Mouse (Mus musculus): ENCODE measurements around the gene Galnt10. TPM values are rescaled to one million over a fixed set of nuclear protein-coding genes. Genes with fewer than 3 reads are reported as not detected.
A peak's percentile ranks its signal among the peaks of the same experiment; 100 is the strongest.

Galnt10 gene
- polyA plus RNA-seq, 1 experiment from 2014 or later: 31.3 TPM

DNA sequence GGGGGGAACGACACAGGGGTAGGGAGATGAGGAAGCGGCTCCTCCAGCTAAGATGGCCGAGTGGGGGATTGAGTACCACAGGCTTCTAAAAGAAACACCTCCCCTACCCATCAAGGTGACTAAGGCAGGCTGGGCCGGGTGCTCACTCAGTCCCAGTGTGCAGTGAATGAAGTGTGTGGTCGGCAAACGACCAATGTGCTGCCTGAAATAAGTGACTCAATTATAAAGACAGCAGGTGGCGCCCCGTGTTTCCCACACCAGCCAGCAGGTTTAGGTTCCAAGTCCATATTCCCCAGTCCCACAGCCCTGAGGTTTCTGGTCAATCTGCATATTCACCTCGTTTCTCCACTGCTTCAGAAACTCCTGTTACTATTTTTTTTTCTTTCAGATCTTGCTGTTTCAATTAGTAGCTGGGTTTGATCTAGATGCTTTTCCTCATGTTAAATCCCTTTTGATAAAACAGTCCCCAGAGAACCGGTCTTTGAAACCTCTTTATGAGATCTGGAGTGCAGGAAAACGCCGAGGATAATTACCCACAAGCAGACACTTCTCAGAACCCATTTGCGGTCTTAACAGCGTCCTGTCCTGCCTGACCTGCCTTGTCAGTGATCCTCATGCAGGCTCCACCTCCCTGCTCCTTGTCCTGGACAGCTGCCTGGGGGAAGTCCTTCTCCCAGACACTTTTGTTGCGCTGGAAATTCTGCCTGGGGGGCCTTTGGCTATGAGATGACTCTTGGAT, 27.5 kb upstream of the Galnt10 start:
- H3K27ac ChIP-seq: no peak overlapping the region
- ATAC-seq (ENCODE audit: low FRiP score, low read depth): peak; percentile 19; the same call in 1 of the 2 replicates
- peak overlapping the region; percentile 21; the same call in 1 of the 2 replicates for H3K4me2 ChIP-seq (replicated peaks)
- H3K36me3 ChIP-seq: no peaks in the 10 kb centered on the region
- peaks cover 3% of the 10 kb centered on the region; the same call in 1 of the 2 replicates for H3K27me3 ChIP-seq
- H3K9me3 ChIP-seq: no peaks in the 10 kb centered on the region
- H3K4me3 ChIP-seq: no peak overlapping the region
- 16% methylated on average over 15 of the region's 15 CpGs for WGBS
- H3K4me1 ChIP-seq: peaks cover 7% of the 10 kb centered on the region
- H3K9ac ChIP-seq: no peak overlapping the region

- no peak overlapping the region for H3K4me2 ChIP-seq (replicated peaks)
- peaks cover 20% of the 10 kb centered on the region for H3K4me1 ChIP-seq
- H3K27ac ChIP-seq: no peak overlapping the region
- no peak overlapping the region for H3K4me3 ChIP-seq
- no peak overlapping the region for H3K9ac ChIP-seq
- ATAC-seq (ENCODE audit: low FRiP score, low read depth): no peak
- 78% methylated on average over 3 of the region's 3 CpGs for WGBS
- no peaks in the 10 kb centered on the region for H3K36me3 ChIP-seq
- no peaks in the 10 kb centered on the region for H3K9me3 ChIP-seq
- H3K27me3 ChIP-seq: peaks cover 9% of the 10 kb centered on the region
Observed at GRCm38 (mm10) chr11:57621472-57621871, 23.8 kb upstream of the Galnt10 start.

DNA sequence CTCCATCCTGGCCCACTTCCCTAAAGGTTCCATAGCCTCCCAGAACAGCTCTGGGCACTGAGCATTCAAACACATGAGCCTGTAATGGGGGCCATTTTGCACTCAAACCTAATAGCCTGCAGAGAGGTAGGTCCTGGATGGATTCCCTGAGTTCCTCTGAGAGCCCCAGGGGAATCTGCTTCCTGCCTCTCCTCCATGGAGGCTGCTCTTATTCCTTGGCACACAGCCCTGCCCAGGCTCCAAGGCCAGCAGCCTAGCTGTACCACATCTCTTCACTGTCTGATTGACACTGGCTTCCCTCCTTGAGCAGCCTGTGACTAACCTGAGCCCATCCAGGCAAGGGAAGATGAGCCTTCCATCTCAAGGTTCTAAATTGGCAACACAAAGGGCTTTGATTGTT, 23.4 kb upstream of the Galnt10 start:
- Histone ChIP-seq H3K4me1 (peaks cover 20% of the 10 kb centered on the region), H3K36me3 (no peaks in the 10 kb centered on the region), H3K27me3 (peaks cover 9% of the 10 kb centered on the region), H3K9ac (no peak overlapping the region), H3K4me2 (replicated peaks) (no peak overlapping the region), H3K4me3 (no peak overlapping the region), H3K9me3 (no peaks in the 10 kb centered on the region), H3K27ac (no peak overlapping the region)
- ATAC-seq (ENCODE audit: low FRiP score, low read depth): no peak

DNA sequence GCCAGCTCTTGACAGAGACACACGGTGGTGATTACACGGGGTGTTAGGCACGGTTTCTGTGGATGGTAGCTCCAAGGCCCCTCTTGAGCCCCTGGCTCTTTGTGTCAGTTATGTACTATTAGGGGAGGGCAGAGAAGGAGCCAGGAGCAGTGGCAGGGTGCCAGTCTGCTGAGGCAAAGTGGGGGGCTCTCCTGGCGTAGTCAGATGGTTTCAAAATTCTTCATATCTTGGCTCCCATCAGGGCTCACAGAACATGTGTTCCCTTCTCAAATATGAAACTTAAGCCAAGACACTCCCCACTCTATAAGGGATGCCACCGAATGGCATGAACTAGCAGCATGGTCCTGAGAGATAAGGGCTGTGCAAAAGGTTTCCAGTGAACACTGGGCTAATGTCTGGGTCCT, 20.8 kb upstream of the Galnt10 start:
- WGBS: 60% methylated on average over 5 of the region's 5 CpGs
- ATAC-seq (ENCODE audit: low FRiP score, low read depth): 0 out of 2 replicates have a peak, but pooled peaks have one; percentile 42
- no peak overlapping the region for H3K27ac ChIP-seq

GRCm38 (mm10) chr11:57625465-57625864, 19.8 kb upstream of the Galnt10 start:
- H3K4me1 ChIP-seq: peaks cover 25% of the 10 kb centered on the region
- no peak overlapping the region for H3K4me3 ChIP-seq
- H3K9ac ChIP-seq: no peak overlapping the region
- H3K27ac ChIP-seq: no peak overlapping the region
- H3K27me3 ChIP-seq: peaks cover 9% of the 10 kb centered on the region; the same call in 1 of the 2 replicates
- H3K4me2 ChIP-seq (replicated peaks): no peak overlapping the region
- no peaks in the 10 kb centered on the region for H3K36me3 ChIP-seq
- no peak for ATAC-seq (ENCODE audit: low FRiP score, low read depth)
- no peaks in the 10 kb centered on the region for H3K9me3 ChIP-seq

More for the DNA sequence above, 20.8 kb upstream of the Galnt10 start:
- Histone ChIP-seq H3K4me3 (no peak overlapping the region), H3K36me3 (no peaks in the 10 kb centered on the region), H3K4me1 (peaks cover 25% of the 10 kb centered on the region), H3K9ac (no peak overlapping the region), H3K27me3 (peaks cover 9% of the 10 kb centered on the region; the same call in 1 of the 2 replicates), H3K9me3 (no peaks in the 10 kb centered on the region), H3K4me2 (replicated peaks) (no peak overlapping the region)

- WGBS: 41% methylated on average over 9 of the region's 9 CpGs
- Histone ChIP-seq H3K27me3 (peaks cover 9% of the 10 kb centered on the region; the same call in 1 of the 2 replicates), H3K9ac (no peak overlapping the region), H3K27ac (no peak overlapping the region), H3K4me2 (replicated peaks) (no peak overlapping the region), H3K4me1 (peaks cover 41% of the 10 kb centered on the region), H3K9me3 (no peaks in the 10 kb centered on the region), H3K4me3 (no peak overlapping the region), H3K36me3 (no peaks in the 10 kb centered on the region)
- ATAC-seq (ENCODE audit: low FRiP score, low read depth): no peak
Observed at GRCm38 (mm10) chr11:57627086-57627735, 18.0 kb upstream of the Galnt10 start.

GRCm38 (mm10) chr11:57631805-57632485, 13.3 kb upstream of the Galnt10 start:
- peaks cover 20% of the 10 kb centered on the region for H3K27me3 ChIP-seq
- H3K27ac ChIP-seq: peak overlapping the region; percentile 58; the same call in 1 of the 2 replicates
- no peaks in the 10 kb centered on the region for H3K36me3 ChIP-seq
- peak; percentile 79 for ATAC-seq (ENCODE audit: low FRiP score, low read depth)
- H3K4me3 ChIP-seq: no peak overlapping the region
- 0 out of 2 replicates have a peak overlapping the region, but pooled peaks have one; percentile 9 for H3K4me2 ChIP-seq (replicated peaks)
- no peak overlapping the region for H3K9ac ChIP-seq
- H3K4me1 ChIP-seq: peaks cover 32% of the 10 kb centered on the region
- WGBS: 53% methylated on average over 7 of the region's 7 CpGs
- no peaks in the 10 kb centered on the region for H3K9me3 ChIP-seq

- ATAC-seq (ENCODE audit: low FRiP score, low read depth): no peak
- Histone ChIP-seq H3K27me3 (peaks cover 20% of the 10 kb centered on the region), H3K27ac (no peak overlapping the region), H3K36me3 (no peaks in the 10 kb centered on the region), H3K4me2 (replicated peaks) (no peak overlapping the region), H3K4me3 (no peak overlapping the region), H3K4me1 (peaks cover 22% of the 10 kb centered on the region), H3K9ac (no peak overlapping the region), H3K9me3 (no peaks in the 10 kb centered on the region)
- WGBS: 86% methylated on average over 2 of the region's 2 CpGs
Observed at GRCm38 (mm10) chr11:57633006-57633405, 12.2 kb upstream of the Galnt10 start.

GRCm38 (mm10) chr11:57633975-57634585, 11.2 kb upstream of the Galnt10 start:
- Histone ChIP-seq H3K4me3 (no peak overlapping the region), H3K36me3 (no peaks in the 10 kb centered on the region), H3K9ac (no peak overlapping the region), H3K27me3 (peaks cover 20% of the 10 kb centered on the region), H3K9me3 (no peaks in the 10 kb centered on the region), H3K4me1 (peaks cover 21% of the 10 kb centered on the region), H3K27ac (no peak overlapping the region), H3K4me2 (replicated peaks) (no peak overlapping the region)
- no peak for ATAC-seq (ENCODE audit: low FRiP score, low read depth)
- 79% methylated on average over 6 of the region's 6 CpGs for WGBS

DNA sequence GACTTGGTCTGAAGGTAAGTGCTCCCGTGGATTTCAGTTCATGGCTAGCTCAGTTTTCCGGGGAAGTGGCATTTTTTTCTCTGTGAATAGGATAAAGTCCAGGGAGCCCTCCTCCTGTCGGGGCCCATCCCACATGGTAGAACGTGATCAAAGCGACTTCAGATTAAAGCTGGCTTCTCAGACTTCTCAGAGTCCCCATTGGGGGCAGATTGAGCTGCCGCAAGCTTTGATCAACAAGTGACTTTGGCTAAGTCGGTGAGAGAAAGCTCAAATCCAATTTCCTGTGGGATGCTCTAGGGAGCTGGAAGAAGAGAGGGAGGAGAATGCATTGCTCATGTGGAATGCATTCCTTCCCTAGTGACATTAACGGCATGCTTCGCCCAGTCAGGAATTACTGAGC, 10.1 kb upstream of the Galnt10 start:
- H3K4me1 ChIP-seq: peaks cover 21% of the 10 kb centered on the region
- WGBS: 14% methylated on average over 9 of the region's 9 CpGs
- peaks cover 20% of the 10 kb centered on the region for H3K27me3 ChIP-seq
- H3K9ac ChIP-seq: no peak overlapping the region
- H3K27ac ChIP-seq: no peak overlapping the region
- no peak overlapping the region for H3K4me3 ChIP-seq
- no peak for ATAC-seq (ENCODE audit: low FRiP score, low read depth)
- no peaks in the 10 kb centered on the region for H3K9me3 ChIP-seq
- no peaks in the 10 kb centered on the region for H3K36me3 ChIP-seq
- H3K4me2 ChIP-seq (replicated peaks): no peak overlapping the region

DNA sequence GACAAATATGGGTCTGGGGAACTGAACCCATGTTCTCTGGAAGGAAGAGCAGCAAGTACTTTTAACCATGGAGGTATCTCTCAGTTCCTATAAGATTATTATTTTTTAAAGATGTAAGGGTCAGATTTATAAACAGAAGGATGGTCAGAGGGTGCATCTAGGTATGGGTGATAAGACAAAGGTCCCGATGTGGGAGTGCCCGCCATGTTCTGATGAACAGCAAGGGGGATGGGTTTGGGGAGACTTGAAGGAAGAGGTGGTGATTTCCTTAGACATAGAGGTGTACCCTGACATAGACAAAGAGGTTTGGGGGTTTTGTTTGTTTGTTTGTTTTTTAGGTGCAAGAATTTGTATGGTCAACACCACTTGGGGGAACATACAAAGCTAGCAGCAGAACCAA, 1.6 kb upstream of the Galnt10 start:
- Histone ChIP-seq H3K4me3 (peak overlapping the region; percentile 84), H3K36me3 (no peaks in the 10 kb centered on the region), H3K4me2 (replicated peaks) (peak overlapping the region; percentile 85), H3K4me1 (peaks cover 38% of the 10 kb centered on the region), H3K27me3 (no peaks in the 10 kb centered on the region), H3K9ac (no peak overlapping the region), H3K27ac (no peak overlapping the region), H3K9me3 (no peaks in the 10 kb centered on the region)
- 72% methylated on average over 2 of the region's 2 CpGs for WGBS
- ATAC-seq (ENCODE audit: low FRiP score, low read depth): no peak

Data from limb, embryonic 13.5 days (tissue).